Mouse (Mus musculus): ENCODE results near the gene Gramd4. TPM values are rescaled to one million over a fixed set of nuclear protein-coding genes. Genes with fewer than 3 reads are reported as not detected.
A peak's percentile ranks its signal among the peaks of the same experiment; 100 is the strongest.
"Not testable (repeated sequence)": the region's sequence is repeated elsewhere in the genome, so short reads cannot be mapped to it uniquely, and the experiment has no call there.

Gramd4 gene
- polyA plus RNA-seq, 1 experiment from 2014 or later, result 1.2 TPM

GRCm38 (mm10) chr15:86034021-86034523 is 23.4 kb upstream of the Gramd4 start:
- WGBS (ENCODE audit: missing documents), result under 1% methylated on average over 22 of the region's 44 CpGs
- Histone ChIP-seq H3K27ac (no peak overlapping the region), H3K36me3 (ENCODE audit: inconsistent target) (no peaks in the 10 kb centered on the region), H3K79me2 (ENCODE audit: inconsistent target) (no peaks in the 10 kb centered on the region), H3K4me3 (ENCODE audit: inconsistent target) (no peak overlapping the region)

- Histone ChIP-seq H3K4me3 (ENCODE audit: inconsistent target) (no peak overlapping the region), H3K27ac (no peak overlapping the region), H3K36me3 (ENCODE audit: inconsistent target) (no peaks in the 10 kb centered on the region), H3K79me2 (ENCODE audit: inconsistent target) (no peaks in the 10 kb centered on the region)
- 20% methylated on average over 12 of the region's 12 CpGs for WGBS (ENCODE audit: missing documents)
Observed at GRCm38 (mm10) chr15:86034781-86035360, 22.6 kb upstream of the Gramd4 start.

- no peak overlapping the region for H3K4me3 ChIP-seq (ENCODE audit: inconsistent target)
- no peaks in the 10 kb centered on the region for H3K36me3 ChIP-seq (ENCODE audit: inconsistent target)
- no peaks in the 10 kb centered on the region for H3K79me2 ChIP-seq (ENCODE audit: inconsistent target)
- no peak overlapping the region for H3K27ac ChIP-seq
- WGBS (ENCODE audit: missing documents), result 60% methylated on average over 1 of the region's 3 CpGs
Observed at GRCm38 (mm10) chr15:86035913-86036312, 21.6 kb upstream of the Gramd4 start.

GRCm38 (mm10) chr15:86038802-86039201 is 18.7 kb upstream of the Gramd4 start:
- WGBS (ENCODE audit: missing documents), result 0% methylated on average over 2 of the region's 2 CpGs
- no peak overlapping the region for H3K27ac ChIP-seq
- no peaks in the 10 kb centered on the region for H3K79me2 ChIP-seq (ENCODE audit: inconsistent target)
- H3K4me3 ChIP-seq (ENCODE audit: inconsistent target), result no peak overlapping the region
- H3K36me3 ChIP-seq (ENCODE audit: inconsistent target), result no peaks in the 10 kb centered on the region

GRCm38 (mm10) chr15:86041421-86041820 is 16.1 kb upstream of the Gramd4 start:
- no peaks in the 10 kb centered on the region for H3K36me3 ChIP-seq (ENCODE audit: inconsistent target)
- no peaks in the 10 kb centered on the region for H3K79me2 ChIP-seq (ENCODE audit: inconsistent target)
- H3K27ac ChIP-seq, result no peak overlapping the region
- 90% methylated on average over 5 of the region's 5 CpGs for WGBS (ENCODE audit: missing documents)
- no peak overlapping the region for H3K4me3 ChIP-seq (ENCODE audit: inconsistent target)

GRCm38 (mm10) chr15:86042364-86042763 is 15.1 kb upstream of the Gramd4 start:
- H3K4me3 ChIP-seq (ENCODE audit: inconsistent target), result no peak overlapping the region
- H3K36me3 ChIP-seq (ENCODE audit: inconsistent target), result no peaks in the 10 kb centered on the region
- H3K79me2 ChIP-seq (ENCODE audit: inconsistent target), result no peaks in the 10 kb centered on the region
- H3K27ac ChIP-seq, result no peak overlapping the region
- WGBS (ENCODE audit: missing documents), result 6% methylated on average over 3 of the region's 4 CpGs

GRCm38 (mm10) chr15:86049510-86049909 is 8.0 kb upstream of the Gramd4 start:
- 93% methylated on average over 3 of the region's 3 CpGs for WGBS (ENCODE audit: missing documents)
- H3K79me2 ChIP-seq (ENCODE audit: inconsistent target), result no peaks in the 10 kb centered on the region
- no peak overlapping the region for H3K4me3 ChIP-seq (ENCODE audit: inconsistent target)
- H3K36me3 ChIP-seq (ENCODE audit: inconsistent target), result no peaks in the 10 kb centered on the region
- H3K27ac ChIP-seq, result no peak overlapping the region

- H3K4me3 ChIP-seq (ENCODE audit: inconsistent target), result no peak overlapping the region
- WGBS (ENCODE audit: missing documents), result 100% methylated on average over 3 of the region's 4 CpGs
- H3K27ac ChIP-seq, result no peak overlapping the region
- H3K36me3 ChIP-seq (ENCODE audit: inconsistent target), result no peaks in the 10 kb centered on the region
- no peaks in the 10 kb centered on the region for H3K79me2 ChIP-seq (ENCODE audit: inconsistent target)
Observed at GRCm38 (mm10) chr15:86050170-86050743, 7.2 kb upstream of the Gramd4 start.

GRCm38 (mm10) chr15:86051152-86051551 is 6.3 kb upstream of the Gramd4 start:
- no peak overlapping the region for H3K27ac ChIP-seq
- H3K4me3 ChIP-seq (ENCODE audit: inconsistent target), result no peak overlapping the region
- 2% methylated on average over 10 of the region's 10 CpGs for WGBS (ENCODE audit: missing documents)

GRCm38 (mm10) chr15:86051878-86052478 is 5.5 kb upstream of the Gramd4 start:
- Histone ChIP-seq H3K79me2 (ENCODE audit: inconsistent target) (no peaks in the 10 kb centered on the region), H3K36me3 (ENCODE audit: inconsistent target) (no peaks in the 10 kb centered on the region), H3K4me3 (ENCODE audit: inconsistent target) (no peak overlapping the region), H3K27ac (no peak overlapping the region)
- 77% methylated on average over 6 of the region's 6 CpGs for WGBS (ENCODE audit: missing documents)

More at GRCm38 (mm10) chr15:86051152-86051551, 6.3 kb upstream of the Gramd4 start:
- Histone ChIP-seq H3K36me3 (ENCODE audit: inconsistent target) (no peaks in the 10 kb centered on the region), H3K79me2 (ENCODE audit: inconsistent target) (no peaks in the 10 kb centered on the region)

- no peaks in the 10 kb centered on the region for H3K79me2 ChIP-seq (ENCODE audit: inconsistent target)
- no peak overlapping the region for H3K4me3 ChIP-seq (ENCODE audit: inconsistent target)
- 42% methylated on average over 2 of the region's 2 CpGs for WGBS (ENCODE audit: missing documents)
- H3K36me3 ChIP-seq (ENCODE audit: inconsistent target), result no peaks in the 10 kb centered on the region
- H3K27ac ChIP-seq, result no peak overlapping the region
Observed at GRCm38 (mm10) chr15:86053890-86054536, 3.5 kb upstream of the Gramd4 start.

GRCm38 (mm10) chr15:86054861-86055260 is 2.6 kb upstream of the Gramd4 start:
- H3K27ac ChIP-seq, result not testable (repeated sequence)
- WGBS (ENCODE audit: missing documents), result 75% methylated on average over 2 of the region's 3 CpGs

GRCm38 (mm10) chr15:86056221-86056760 is 1.2 kb upstream of the Gramd4 start:
- Histone ChIP-seq H3K27ac (no peak overlapping the region), H3K79me2 (ENCODE audit: inconsistent target) (no peaks in the 10 kb centered on the region), H3K4me3 (ENCODE audit: inconsistent target) (no peak overlapping the region), H3K36me3 (ENCODE audit: inconsistent target) (no peaks in the 10 kb centered on the region)
- 68% methylated on average over 5 of the region's 5 CpGs for WGBS (ENCODE audit: missing documents)

More at GRCm38 (mm10) chr15:86054861-86055260, 2.6 kb upstream of the Gramd4 start:
- not testable (repeated sequence) for H3K79me2 ChIP-seq (ENCODE audit: inconsistent target); H3K36me3 ChIP-seq (ENCODE audit: inconsistent target); H3K4me3 ChIP-seq (ENCODE audit: inconsistent target)

- no peak overlapping the region for H3K27ac ChIP-seq
- WGBS (ENCODE audit: missing documents), result 55% methylated on average over 7 of the region's 7 CpGs
- no peaks in the 10 kb centered on the region for H3K36me3 ChIP-seq (ENCODE audit: inconsistent target)
- H3K79me2 ChIP-seq (ENCODE audit: inconsistent target), result no peaks in the 10 kb centered on the region
- H3K4me3 ChIP-seq (ENCODE audit: inconsistent target), result peak overlapping the region; percentile 15; the same call in 1 of the 2 replicates
Observed at GRCm38 (mm10) chr15:86057908-86058307, 413 bp downstream of the Gramd4 start.
